Mouse (Mus musculus): ENCODE measurements around the gene Ppp2r5d.

- TF ChIP-seq GATA1 (IDR thresholded peaks at IDR 0.05; ENCODE audit: low read length) (no peak), TAL1 (IDR thresholded peaks at IDR 0.05; ENCODE audit: low read length) (no peak)
These were observed 20.4 kb upstream of the Ppp2r5d start for GRCm38 (mm10) chr17:46725273-46725672.

Data from erythroblast, embryonic 14.5 days (primary cell).